Mouse (Mus musculus): ENCODE data around the gene Phldb3. TPM values are rescaled to one million over a fixed set of nuclear protein-coding genes. Genes with fewer than 3 reads are reported as not detected.
"Not testable (repeated sequence)": the region's sequence is repeated elsewhere in the genome, so short reads cannot be mapped to it uniquely, and the experiment has no call there.

Gene Phldb3
- total and polyA plus RNA-seq, 2 experiments from 2014 or later = not detected

GRCm38 (mm10) chr7:24614816-24615215 is 4.3 kb downstream of the Phldb3 start:
- DNase-seq (no peak), ATAC-seq (no peak)
- WGBS = 79% methylated on average over 13 of the region's 13 CpGs
- H3K36me3 ChIP-seq (ENCODE audit: insufficient read depth) = no peaks in the 10 kb centered on the region
- H3K27me3 ChIP-seq (ENCODE audit: insufficient read depth, low read length) = peaks cover 36% of the 10 kb centered on the region
- H3K9me3 ChIP-seq (ENCODE audit: low read length) = no peaks in the 10 kb centered on the region
- TF ChIP-seq CTCF (IDR thresholded peaks at IDR 0.05; ENCODE audit: low read depth) = no peak
- H3K9ac ChIP-seq = no peak overlapping the region
- H3K27ac ChIP-seq (ENCODE audit: low read depth, low read length) = no peak overlapping the region
- H3K4me1 ChIP-seq (ENCODE audit: insufficient read depth) = no peaks in the 10 kb centered on the region
- H3K4me2 ChIP-seq (ENCODE audit: low read depth) = no peak overlapping the region
- H3K4me3 ChIP-seq (ENCODE audit: low read depth, low read length) = no peak overlapping the region

- no peaks in the 10 kb centered on the region for H3K4me1 ChIP-seq (ENCODE audit: insufficient read depth)
- ATAC-seq (no peak), DNase-seq (no peak)
- no peak overlapping the region for H3K27ac ChIP-seq (ENCODE audit: low read depth, low read length)
- TF ChIP-seq CTCF (IDR thresholded peaks at IDR 0.05; ENCODE audit: low read depth) = no peak
- H3K36me3 ChIP-seq (ENCODE audit: insufficient read depth) = no peaks in the 10 kb centered on the region
- no peak overlapping the region for H3K4me2 ChIP-seq (ENCODE audit: low read depth)
- no peaks in the 10 kb centered on the region for H3K9me3 ChIP-seq (ENCODE audit: low read length)
- no peak overlapping the region for H3K9ac ChIP-seq
- H3K4me3 ChIP-seq (ENCODE audit: low read depth, low read length) = no peak overlapping the region
- 80% methylated on average over 8 of the region's 8 CpGs for WGBS
- peaks cover 9% of the 10 kb centered on the region for H3K27me3 ChIP-seq (ENCODE audit: insufficient read depth, low read length)
Measured at GRCm38 (mm10) chr7:24617763-24618162, 7.2 kb downstream of the Phldb3 start.

GRCm38 (mm10) chr7:24618374-24618773 is 7.8 kb downstream of the Phldb3 start:
- H3K27me3 ChIP-seq (ENCODE audit: insufficient read depth, low read length); H3K4me1 ChIP-seq (ENCODE audit: insufficient read depth); DNase-seq; H3K36me3 ChIP-seq (ENCODE audit: insufficient read depth); H3K4me2 ChIP-seq (ENCODE audit: low read depth); H3K27ac ChIP-seq (ENCODE audit: low read depth, low read length); ATAC-seq; H3K9me3 ChIP-seq (ENCODE audit: low read length); H3K9ac ChIP-seq; H3K4me3 ChIP-seq (ENCODE audit: low read depth, low read length): not testable (repeated sequence)
- WGBS = 92% methylated on average over 8 of the region's 8 CpGs

GRCm38 (mm10) chr7:24619671-24620397 is 9.3 kb downstream of the Phldb3 start:
- no peaks in the 10 kb centered on the region for H3K36me3 ChIP-seq (ENCODE audit: insufficient read depth)
- no peak overlapping the region for H3K4me2 ChIP-seq (ENCODE audit: low read depth)
- 52% methylated on average over 13 of the region's 13 CpGs for WGBS
- H3K27me3 ChIP-seq (ENCODE audit: insufficient read depth, low read length) = no peaks in the 10 kb centered on the region
- no peak overlapping the region for H3K4me3 ChIP-seq (ENCODE audit: low read depth, low read length)
- DNase-seq (no peak), ATAC-seq (no peak)
- no peaks in the 10 kb centered on the region for H3K4me1 ChIP-seq (ENCODE audit: insufficient read depth)
- no peak overlapping the region for H3K27ac ChIP-seq (ENCODE audit: low read depth, low read length)
- H3K9me3 ChIP-seq (ENCODE audit: low read length) = no peaks in the 10 kb centered on the region
- no peak for TF ChIP-seq CTCF (IDR thresholded peaks at IDR 0.05; ENCODE audit: low read depth)
- H3K9ac ChIP-seq = no peak overlapping the region

- H3K27me3 ChIP-seq (ENCODE audit: insufficient read depth, low read length) = no peaks in the 10 kb centered on the region
- no peak for ATAC-seq
- H3K9me3 ChIP-seq (ENCODE audit: low read length) = no peaks in the 10 kb centered on the region
- no peak overlapping the region for H3K4me2 ChIP-seq (ENCODE audit: low read depth)
- H3K27ac ChIP-seq (ENCODE audit: low read depth, low read length) = no peak overlapping the region
- H3K4me3 ChIP-seq (ENCODE audit: low read depth, low read length) = no peak overlapping the region
- WGBS = 84% methylated on average over 3 of the region's 3 CpGs
- peak; percentile 32 for TF ChIP-seq CTCF (IDR thresholded peaks at IDR 0.05; ENCODE audit: low read depth)
- no peaks in the 10 kb centered on the region for H3K4me1 ChIP-seq (ENCODE audit: insufficient read depth)
- no peak overlapping the region for H3K9ac ChIP-seq
- no peaks in the 10 kb centered on the region for H3K36me3 ChIP-seq (ENCODE audit: insufficient read depth)
- no peak for DNase-seq
Measured at GRCm38 (mm10) chr7:24621193-24621592, 10.6 kb downstream of the Phldb3 start.

- DNase-seq (no peak), ATAC-seq (no peak)
- WGBS = 86% methylated on average over 6 of the region's 6 CpGs
- no peak for TF ChIP-seq CTCF (IDR thresholded peaks at IDR 0.05; ENCODE audit: low read depth)
- no peaks in the 10 kb centered on the region for H3K4me1 ChIP-seq (ENCODE audit: insufficient read depth)
- H3K27me3 ChIP-seq (ENCODE audit: insufficient read depth, low read length) = no peaks in the 10 kb centered on the region
- no peaks in the 10 kb centered on the region for H3K9me3 ChIP-seq (ENCODE audit: low read length)
- H3K4me3 ChIP-seq (ENCODE audit: low read depth, low read length) = no peak overlapping the region
- no peak overlapping the region for H3K9ac ChIP-seq
- no peak overlapping the region for H3K4me2 ChIP-seq (ENCODE audit: low read depth)
- no peak overlapping the region for H3K27ac ChIP-seq (ENCODE audit: low read depth, low read length)
- no peaks in the 10 kb centered on the region for H3K36me3 ChIP-seq (ENCODE audit: insufficient read depth)
Measured at GRCm38 (mm10) chr7:24622967-24623366, 12.4 kb downstream of the Phldb3 start.

GRCm38 (mm10) chr7:24628685-24629610 is 18.4 kb downstream of the Phldb3 start:
- peak overlapping the region; percentile 50 for H3K4me2 ChIP-seq (ENCODE audit: low read depth)
- no peak overlapping the region for H3K27ac ChIP-seq (ENCODE audit: low read depth, low read length)
- ATAC-seq (peak; percentile 63), DNase-seq (peak; percentile 47)
- 0 out of 2 replicates have a peak overlapping the region, but pooled peaks have one; percentile 31 for H3K9ac ChIP-seq
- no peaks in the 10 kb centered on the region for H3K36me3 ChIP-seq (ENCODE audit: insufficient read depth)
- H3K9me3 ChIP-seq (ENCODE audit: low read length) = no peaks in the 10 kb centered on the region
- no peak for TF ChIP-seq CTCF (IDR thresholded peaks at IDR 0.05; ENCODE audit: low read depth)
- no peaks in the 10 kb centered on the region for H3K4me1 ChIP-seq (ENCODE audit: insufficient read depth)
- H3K4me3 ChIP-seq (ENCODE audit: low read depth, low read length) = peak overlapping the region; percentile 27
- H3K27me3 ChIP-seq (ENCODE audit: insufficient read depth, low read length) = no peaks in the 10 kb centered on the region
- WGBS = 11% methylated on average over 33 of the region's 33 CpGs

Data from forebrain, postnatal 0 days (tissue).